Mouse (Mus musculus) kidney, adult 8-10 months (tissue): ENCODE measurements at regions not wholly inside any gene's neighbourhood (a gene's known extent, or its start where the extent isn't known, plus 50 kb on each side); places are given as distances from the start of the nearest gene placed in this dataset.

ENCODE experiments used
- DNase-seq, 2 experiments: peaks; one replicate each; pipeline ENCODE4 v3.0.0; 2022

DNA sequence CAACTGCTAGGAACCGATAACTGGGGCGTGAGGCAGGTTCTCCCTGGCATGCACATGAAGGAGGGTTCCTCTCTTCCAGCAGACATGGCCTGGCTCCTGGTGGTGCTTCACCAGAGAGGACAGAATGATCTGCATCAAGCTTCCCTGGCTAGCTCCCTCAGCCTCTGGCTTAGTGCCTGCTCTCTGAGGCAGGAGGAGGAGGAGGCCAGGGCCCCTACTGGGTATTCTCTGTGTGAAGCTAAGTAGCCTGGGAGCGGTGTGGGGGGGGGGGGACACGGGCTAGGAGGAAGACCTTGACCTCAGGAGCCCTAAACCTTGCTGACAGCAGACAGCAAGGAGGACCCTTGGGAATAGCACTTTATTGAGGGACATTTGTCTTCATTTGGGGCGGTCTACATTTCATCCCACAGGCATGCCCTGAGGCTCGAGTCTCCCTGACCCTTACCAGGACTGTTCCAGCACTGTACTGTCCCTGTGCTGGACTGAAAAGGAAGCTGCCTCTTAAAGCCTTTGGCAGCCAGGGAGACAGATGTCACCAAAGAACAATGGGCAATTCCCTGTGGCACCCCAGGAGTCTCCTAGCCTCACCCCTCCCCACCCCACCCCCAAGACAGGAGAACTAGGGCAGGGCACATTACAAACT lies 335.7 kb downstream of the H2al1j start:
- peak; percentile 30 to 43 for DNase-seq

DNA sequence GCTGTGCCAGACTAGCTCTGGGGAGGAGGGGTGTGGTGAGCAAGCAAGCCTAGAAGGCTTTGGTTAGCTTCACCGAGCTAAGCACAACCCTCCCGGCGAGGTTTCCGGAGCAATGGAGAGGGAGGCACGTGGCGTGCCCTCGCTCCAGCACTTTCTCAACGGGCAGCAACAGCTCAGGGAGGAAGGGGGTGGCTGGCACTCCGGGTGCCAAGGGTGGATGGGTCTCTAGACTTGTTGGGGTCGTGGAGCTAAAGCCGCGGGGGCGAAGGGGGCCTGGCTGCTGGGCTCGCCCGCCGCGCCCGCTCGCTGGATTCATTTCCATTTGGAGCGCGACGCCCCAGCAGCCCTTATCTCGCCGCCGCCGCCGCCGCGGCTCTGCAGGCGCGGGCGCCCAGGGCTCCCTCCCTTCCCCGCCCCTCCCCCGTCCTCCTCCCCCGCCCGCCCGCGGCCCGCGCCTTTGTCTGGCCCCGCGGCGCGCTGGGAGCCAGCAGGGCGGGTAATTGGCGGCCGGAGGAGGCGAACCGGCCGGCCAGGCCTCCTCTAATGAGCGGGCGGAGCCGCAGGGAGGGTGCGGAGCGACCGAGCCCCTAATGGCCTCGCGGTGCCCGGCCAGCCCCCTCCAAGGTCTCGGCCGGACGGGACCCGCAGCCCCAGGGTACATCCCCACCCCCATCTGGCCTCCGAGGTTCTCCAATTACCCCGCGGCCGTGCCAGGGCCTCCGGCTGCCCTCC lies 336.9 kb downstream of the H2al1j start:
- peak; percentile 42 to 57 for DNase-seq

DNA sequence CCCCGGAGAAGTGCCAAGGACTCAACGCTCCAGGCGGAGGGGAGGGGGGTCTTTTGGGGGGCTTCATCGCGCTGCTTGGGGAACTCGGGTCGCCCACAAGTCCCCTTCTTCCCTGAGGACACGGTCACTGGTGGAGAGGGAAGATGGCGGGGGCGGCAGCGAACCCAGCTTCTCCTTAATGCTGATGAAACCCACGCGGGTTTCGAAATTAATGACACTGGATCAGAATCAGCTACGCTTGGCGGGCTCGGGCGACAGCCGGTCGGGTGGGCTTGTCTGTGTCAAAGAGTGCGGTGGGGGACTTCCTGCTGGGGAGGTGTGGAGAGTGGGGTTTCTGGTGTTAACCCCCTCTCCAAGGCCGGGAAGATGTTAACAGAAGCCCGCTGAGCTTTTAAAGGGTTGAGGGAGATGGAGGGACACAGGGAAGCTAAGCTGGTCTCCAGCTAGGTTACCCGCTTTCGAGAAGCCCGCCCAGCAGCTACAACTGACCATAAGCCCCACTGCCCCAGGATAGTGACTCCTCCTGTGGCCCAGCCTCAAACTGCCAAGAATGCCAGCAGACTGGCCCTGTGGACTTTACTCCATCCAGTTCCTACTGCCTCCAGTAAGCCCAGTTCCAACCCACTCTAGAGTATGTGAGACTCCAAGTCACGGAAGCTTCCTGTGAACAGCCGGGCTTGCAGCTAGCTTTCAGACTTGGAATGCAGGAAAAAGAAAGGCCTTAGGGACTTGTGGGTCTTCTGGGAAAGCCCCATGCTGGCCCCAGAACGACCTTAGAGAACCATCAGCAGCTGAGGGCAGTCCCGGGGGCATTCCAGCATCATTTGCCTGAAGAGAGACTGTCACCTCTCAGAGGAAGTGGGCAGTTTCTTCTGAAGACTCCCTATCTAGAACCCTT lies 337.7 kb downstream of the H2al1j start:
- peak; percentile 32 to 39 for DNase-seq

DNA sequence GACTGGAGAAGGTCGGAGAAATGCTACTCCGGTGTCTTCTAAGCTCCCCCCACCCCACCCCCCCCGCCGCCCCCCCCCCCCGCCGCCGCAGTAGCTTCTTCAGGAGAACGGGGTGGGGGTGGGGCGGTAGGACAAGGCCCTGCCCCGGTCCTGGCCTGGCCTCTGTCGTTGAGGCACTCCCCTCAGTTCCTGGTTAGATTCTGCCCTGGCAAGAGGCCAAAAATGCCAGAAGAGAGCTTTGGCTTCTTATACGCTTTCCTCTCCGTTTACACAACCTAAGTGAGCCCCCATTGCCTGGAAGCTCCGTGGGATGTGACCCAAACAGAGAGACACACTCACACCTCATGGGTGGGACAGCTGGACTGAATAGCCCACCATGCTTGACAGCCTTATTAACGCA lies 338.9 kb downstream of the H2al1j start:
- no peak for DNase-seq

DNA sequence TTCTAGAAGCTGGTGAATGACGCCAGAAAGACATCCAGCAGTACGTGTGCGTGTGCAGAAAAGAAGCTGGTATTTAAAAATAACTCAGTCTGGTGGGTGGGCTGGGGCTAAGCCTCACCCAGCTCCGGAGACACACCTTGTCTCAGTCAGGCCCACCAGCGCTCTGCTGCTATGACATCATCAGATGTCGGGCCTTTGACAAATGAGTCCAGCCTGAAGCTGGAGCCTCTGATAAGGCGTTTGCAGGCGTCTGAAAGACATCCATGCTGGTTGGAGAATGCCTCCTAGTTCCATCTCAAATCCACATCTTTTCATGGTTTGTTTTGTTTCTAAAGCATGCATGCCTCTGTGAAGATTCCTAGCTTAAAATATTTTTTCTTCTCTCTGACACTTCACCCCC lies 344.2 kb downstream of the H2al1j start:
- no peak for DNase-seq

DNA sequence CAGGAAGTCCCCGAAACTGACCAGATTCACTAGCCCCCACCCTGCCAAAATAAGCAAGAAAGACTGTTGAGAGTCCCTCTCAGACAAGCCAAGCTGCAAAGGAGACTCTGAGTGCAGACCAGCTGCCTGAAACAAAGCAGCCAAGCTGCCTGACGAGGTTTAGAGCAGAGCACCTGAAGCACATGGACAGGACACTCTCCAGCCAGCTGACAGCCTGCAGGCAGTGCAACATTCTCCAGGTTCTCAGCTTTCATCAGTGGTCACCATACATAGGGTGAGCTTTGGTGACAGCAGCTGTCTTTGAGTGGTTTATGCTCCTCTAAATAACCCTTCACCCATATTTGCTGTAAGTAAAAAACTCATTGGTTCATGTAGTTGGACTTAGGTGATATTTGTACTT lies 350.5 kb downstream of the H2al1j start:
- DNase-seq, result no peak

DNA sequence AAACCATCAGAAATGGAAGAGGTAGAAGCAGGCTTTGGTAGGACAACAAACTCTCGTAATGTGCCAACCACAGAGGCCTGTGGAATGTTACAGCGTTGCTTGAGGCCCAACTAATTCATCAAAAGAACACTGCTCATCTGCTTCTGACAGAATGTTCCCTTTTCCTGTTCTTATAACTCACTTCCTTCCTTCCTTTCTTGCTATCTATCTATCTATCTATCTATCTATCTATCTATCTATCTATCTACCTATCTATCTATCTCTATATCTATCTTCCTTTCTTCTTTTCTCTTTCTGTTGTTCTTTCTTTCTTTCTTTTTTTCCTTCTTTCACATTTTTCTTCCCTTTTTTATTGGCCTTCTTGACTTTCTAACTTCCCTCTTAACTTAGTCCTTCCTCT lies 353.7 kb downstream of the H2al1j start:
- DNase-seq, result no peak

DNA sequence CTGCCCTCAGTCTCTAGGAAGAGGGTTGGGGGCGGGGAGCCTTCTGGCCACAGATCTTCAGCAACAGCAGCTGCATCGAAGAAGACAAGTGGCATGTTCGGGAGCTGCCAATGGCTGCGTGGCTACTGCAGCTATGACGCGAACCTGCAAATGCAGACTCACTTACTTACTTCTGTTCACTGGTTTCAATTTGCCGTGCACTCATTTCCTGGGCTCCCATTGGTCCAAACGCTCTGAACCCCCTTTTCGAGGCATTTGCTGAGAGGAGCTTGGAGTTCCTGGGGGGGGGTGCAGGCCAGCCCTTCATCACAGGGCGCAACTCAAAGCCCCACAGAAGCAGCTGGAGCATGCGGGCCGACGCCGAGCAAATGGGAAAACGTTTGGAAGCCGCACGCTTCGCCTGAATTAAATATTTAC lies 362.4 kb downstream of the H2al1j start:
- DNase-seq, result no peak

DNA sequence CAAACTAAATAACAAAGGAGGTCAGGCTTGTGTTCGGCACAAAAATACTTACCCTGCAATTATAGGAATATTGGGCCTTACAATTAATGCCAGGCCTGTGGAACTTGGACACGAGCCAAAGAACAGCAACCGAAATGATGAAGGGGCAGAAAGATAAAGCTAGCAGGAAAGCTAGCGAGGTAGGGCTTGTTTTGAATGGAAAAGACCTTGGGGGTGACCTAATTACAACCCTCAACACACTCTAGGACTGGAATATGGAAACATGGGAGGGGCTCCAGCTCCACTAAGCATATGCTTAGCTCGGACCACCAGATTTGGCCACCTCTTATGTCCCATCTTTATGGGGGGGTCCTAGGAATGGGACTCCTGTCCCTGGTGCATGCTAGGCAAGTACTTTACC lies 362.8 kb downstream of the H2al1j start:
- DNase-seq, result no peak

DNA sequence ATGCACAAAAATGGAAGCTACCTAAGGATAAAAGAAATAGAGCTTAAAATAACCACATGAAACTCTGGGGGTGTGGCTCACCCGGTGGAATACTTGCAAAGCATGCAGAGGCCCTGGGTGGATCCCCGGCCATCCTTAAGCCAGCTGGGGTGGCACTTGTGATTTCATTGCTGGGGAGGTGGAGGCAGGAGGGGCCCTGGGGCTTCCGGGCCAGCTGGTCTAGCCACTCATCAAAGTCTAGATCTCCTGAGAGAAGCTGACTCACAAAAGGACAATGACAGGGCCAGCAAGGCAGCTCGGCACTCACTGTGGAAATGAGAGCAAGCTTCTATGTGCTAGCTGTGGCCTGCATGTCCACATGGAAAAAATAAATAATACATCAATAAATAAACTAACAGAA lies 363.4 kb downstream of the H2al1j start:
- no peak for DNase-seq

DNA sequence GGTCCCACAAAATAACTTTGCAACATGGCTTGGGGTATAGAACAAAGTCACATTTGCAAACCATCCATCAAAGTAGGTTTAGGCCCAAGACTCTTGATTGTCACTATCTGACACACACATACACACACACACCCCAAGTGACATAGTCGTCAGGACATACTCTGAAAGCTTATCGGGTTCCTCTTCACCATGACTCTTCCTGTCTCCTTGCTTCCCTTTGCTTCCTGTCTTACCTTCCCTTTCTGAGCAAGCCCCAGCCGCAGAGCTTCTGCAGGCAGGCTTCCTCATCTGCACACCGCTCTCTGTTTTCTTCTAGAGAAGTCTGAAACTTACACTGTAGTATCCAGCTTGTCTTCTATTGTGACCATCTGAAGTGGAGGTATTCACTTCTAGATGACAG lies 368.9 kb downstream of the H2al1j start:
- DNase-seq, result no peak

DNA sequence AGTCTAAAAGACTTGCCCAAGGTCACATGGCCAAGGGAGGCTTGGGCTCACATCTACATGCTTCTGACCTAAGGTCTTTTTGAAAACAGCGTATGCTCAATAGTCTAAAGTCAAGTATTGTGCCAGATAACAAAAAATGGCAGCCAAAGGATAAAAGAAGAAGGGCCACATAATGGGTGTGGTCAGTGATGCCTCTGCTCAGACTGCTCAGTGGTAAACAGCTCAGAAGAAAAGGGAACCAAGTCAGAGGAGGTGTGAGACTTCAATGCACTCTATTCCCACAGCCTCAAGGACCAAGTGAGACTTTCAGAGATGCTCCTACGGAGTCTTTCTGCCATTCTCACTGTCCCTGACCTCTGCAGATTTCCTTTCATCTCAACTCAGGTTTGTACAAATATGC lies 373.5 kb downstream of the H2al1j start:
- DNase-seq, result no peak

DNA sequence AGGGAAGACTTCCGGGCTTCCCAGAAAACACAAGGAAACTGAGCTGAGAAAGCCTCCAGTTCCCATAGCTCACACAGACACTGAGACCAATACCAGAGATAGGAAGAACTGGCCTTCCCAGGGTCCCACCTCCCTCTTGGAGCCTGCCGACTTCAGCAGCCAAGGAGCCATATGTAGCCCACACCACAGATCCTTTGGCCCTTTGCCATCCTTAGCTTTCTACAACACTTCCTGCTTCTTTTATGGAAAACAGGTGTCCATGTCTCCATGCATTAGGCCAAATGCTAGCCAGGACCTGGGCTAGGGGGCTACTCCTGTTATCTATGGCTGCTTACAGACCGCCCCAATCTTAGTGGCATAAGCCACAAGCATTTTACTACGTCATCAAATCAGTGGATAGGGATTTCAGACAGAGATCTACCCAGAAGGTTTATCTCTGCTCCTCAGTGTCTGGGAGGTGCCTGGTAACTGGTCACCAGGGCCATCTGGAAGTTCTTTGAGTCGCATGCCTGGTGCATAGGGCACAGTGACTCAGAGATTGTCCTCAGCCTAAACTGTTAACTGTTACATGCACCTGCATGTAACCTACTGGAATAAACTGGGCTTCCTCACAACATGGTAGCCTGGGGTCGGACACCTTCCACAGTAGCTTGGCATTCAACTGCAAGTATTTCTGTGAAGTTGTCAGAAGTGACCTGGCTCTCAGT lies 378.4 kb downstream of the H2al1j start:
- no peak for DNase-seq

DNA sequence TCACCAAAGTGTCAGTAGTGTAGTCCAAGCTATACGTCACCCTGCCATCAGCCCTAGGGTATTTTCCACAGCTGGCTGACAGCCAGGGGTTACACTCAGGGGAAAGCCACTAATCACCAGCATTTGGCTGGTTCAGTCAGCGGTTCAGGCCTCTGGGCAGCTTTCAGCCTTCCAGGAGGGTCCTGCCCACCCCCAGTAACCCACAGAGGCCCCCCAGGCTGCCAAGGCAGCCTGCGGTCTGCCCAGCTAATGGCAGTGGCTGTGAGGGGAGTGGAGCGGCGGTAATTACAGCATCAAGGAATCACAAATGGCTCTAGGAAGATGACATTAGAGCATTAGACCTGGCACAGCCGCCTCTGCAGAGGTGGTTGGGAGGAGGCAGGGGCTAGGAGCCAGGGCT lies 379.7 kb downstream of the H2al1j start:
- DNase-seq, result peak in 1 of 2 experiments; percentile 10

DNA sequence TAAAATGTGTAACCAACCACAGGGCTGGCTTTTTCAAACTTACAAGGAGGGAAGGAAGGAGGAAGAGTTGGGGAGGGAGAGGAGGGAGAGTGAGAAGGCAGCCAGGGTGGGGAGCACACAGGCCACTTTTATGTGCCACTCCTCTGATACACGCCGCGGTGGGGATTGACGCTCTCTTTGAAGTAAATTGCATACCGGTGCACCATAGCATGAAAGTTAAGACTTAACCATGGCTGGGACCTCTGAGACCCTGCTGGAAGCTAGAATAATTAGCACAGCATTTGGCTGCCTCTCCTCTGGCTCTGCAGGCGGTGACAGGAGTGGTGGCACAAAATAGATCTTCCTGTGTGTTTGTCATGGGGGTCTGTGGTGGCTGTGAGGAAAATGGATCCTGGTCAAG lies 380.7 kb downstream of the H2al1j start:
- no peak for DNase-seq

DNA sequence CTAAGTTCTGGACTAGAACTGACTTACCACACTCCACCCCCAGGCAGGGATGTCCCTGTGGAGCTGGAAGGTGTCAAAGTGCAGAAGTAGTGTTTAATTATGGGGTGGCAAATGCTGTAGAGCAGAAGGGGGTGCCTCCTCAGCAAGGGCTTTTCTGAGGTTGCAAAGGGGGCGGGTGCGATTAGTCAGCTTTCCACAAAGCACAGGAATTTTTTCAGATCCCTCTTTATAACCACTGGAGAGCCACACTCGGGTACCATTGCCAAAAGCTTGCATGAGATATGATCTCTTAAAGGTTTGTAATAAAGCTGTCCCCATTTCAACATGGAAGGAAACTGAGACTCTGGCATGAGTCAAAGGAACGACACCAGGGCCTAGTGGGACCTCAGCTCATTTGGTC lies 381.7 kb downstream of the H2al1j start:
- no peak for DNase-seq

DNA sequence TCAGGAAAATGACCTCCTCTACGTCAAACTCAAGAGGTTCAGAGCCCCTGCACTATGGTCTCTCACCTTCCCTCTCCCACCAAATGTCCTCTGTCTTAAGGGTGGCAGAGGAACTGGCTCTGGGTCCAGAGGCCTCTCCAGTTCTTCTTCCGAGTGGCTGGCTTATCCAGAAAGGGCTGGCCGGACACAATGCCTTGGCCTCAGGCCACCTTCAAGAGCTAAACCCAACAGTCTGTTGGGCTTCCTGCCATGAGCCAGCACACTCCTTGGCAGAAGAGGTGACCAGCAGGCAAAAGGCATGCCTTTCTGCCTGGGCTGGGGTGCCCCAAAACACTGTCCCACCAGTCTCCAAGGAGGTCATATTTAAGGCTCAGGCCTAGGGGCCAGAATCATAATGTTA lies 385.8 kb downstream of the H2al1j start:
- no peak for DNase-seq

DNA sequence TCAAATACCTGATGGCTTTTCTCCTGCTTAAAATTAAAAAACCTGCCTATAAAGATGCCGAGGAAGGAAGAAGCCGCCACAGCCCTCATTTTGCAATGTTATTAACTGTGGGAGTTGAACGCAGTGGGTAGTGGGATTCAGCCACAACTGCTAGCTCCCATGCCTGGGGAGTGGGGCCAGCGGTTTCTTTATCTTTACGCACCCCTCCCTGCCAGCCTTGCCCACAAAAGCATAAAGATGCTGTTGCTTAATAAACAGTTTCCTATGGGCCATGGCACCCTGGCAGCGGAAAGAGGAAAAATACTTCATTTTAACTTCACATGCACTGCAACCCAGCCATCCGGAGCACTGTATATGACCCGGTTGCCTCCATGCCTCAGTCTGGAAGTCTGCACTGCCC lies 389.2 kb downstream of the H2al1j start:
- no peak for DNase-seq

DNA sequence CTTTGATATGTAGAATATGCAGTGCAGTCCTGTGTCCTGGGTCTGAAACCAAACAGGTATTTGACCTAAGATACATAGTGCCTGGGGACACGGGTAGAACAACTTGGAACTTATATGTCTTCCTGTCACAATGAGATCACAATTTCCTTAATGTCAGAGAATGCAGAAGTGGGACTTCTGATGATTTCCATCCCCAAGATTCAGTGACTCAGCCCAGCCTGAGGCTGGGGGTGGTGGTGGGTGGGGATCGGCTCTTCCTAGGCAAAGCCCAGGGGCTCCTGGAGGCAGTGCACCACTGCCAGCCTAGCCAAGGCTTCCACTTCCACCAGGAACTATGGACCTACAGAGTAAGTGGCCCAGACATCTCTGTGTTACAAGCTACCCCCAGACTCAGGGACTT lies 391.2 kb downstream of the H2al1j start:
- DNase-seq, result no peak

DNA sequence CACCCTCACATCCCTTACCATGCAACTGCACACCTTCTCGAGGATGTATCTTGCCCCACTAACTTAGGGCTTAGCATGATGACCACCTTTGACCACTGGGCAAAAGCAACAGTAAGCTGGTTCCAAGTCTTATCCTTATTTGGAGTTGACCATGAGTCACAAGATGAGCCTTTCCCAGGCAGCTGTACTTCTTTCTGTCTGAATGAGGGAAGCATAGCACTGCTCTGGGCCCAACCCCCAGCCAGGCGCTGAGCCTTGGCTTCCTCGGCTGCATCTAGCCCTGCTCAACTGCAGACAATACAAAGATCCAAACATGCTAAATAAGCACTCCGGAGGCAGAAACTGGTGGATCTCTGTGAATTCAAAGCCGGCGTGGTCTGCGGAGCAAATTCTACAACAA lies 392.9 kb downstream of the H2al1j start:
- DNase-seq, result peak; percentile 64 to 66

DNA sequence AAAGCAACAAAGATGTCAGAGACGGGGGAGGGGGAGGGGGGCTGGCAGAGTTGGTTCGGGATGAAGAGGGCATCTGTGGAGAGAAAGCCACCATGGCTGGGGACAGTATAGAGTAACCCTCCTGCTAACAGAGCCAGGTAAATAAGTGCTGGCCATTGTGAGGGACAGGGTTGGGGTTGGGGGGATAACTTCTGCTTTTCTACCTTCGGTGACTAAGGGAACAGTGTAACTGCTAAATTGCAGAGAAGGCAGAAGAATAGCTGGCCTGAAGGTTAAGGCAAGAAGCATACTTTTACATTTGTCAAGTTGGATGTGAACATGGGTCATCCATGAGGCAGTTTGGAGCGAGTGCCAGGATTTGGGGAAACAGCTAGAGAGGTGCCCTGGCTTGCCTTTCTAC lies 395.1 kb downstream of the H2al1j start:
- no peak for DNase-seq

DNA sequence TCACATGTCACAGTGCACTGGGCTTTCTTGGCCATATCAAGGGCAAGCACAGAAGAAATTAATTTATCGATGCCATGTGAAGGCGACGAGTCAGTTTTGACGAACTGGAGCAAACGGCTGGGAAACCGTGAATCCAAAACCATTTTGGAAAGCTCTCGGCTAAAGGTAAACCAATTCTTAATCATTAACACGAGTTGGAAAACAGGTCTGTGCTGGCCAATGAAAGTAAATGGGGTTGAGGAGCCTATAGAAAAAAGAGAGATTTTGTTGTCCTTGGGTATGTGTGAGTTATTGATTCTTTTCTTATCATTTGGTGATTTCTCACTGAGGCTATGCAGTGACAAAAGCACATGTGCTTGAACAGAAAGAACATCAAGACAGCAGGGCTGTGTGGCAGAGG lies 397.1 kb downstream of the H2al1j start:
- DNase-seq, result no peak

DNA sequence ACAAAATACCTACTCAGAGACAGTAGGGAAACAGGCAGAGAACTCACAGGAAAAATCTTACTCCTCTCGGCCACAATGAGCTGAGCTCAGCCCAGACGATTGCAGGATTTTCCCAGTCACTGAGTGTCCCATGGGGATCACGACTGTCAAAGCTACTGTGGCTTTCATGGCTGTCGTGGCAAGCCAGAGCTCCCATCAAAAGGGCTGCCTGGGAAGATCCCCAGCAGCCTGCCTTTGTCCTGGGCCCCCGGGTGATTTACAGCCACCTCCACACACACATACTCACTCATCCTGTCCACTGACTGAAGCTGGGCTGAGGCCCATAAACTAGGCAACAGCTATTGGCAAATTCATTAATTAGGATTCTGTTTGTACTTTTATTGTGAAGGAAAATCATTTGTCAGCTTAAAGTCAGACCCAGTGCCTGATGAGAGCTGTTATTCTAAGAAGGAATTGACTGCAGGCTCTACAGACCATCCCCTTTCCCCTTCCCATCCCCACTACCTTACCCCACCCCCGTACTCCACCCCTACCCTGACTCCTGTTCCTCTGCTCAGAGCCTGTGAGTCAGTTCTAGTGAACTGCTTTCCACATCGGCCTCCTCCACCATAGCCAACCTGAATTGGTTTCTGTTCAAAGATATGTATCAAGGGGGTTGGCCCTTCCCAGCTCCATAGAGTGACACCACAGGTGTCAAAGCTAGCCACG lies 399.1 kb downstream of the H2al1j start:
- DNase-seq, result no peak
